Mouse (Mus musculus) stomach, postnatal 0 days (tissue): ENCODE data around the gene Itpr3.

ENCODE experiments used
- CTCF ChIP-seq: IDR thresholded peaks from 2 replicates; pipeline ENCODE4 v1.5.1; 2016; ENCODE audit warnings: antibody characterized with exemption, low read depth, mild to moderate bottlenecking, moderate library complexity
- EP300 ChIP-seq: optimal IDR thresholded peaks from 2 replicates; pipeline ENCODE3; 2016; ENCODE audit warnings: antibody characterized with exemption

- TF ChIP-seq EP300 (no peak), CTCF (no peak)
Measured at GRCm38 (mm10) chr17:27171121-27171520, 114.0 kb downstream of the Itpr3 start.
